Mouse (Mus musculus) liver, adult (tissue): Measurements from ENCODE around the gene Ttc6.

ENCODE experiments used
- GATA4 ChIP-seq: IDR thresholded peaks from 2 replicates; pipeline ENCODE4 v1.6.1; 2014; ENCODE audit warnings: mild to moderate bottlenecking, low read length; ENCODE audit not compliant: insufficient replicate concordance

Ttc6 gene

GRCm38 (mm10) chr12:57563909-57564308 is at the start of gene Ttc6:
TSS of gene Ttc6 (plus strand) at chr12:57564113.
- no peak for TF ChIP-seq GATA4

GRCm38 (mm10) chr12:57514552-57514951 is 49.4 kb upstream of the Ttc6 start:
- no peak for TF ChIP-seq GATA4

GRCm38 (mm10) chr12:57515702-57516377 is 48.1 kb upstream of the Ttc6 start:
- TF ChIP-seq GATA4: no peak

- TF ChIP-seq GATA4: no peak
These were observed 35.6 kb upstream of the Ttc6 start for GRCm38 (mm10) chr12:57528335-57528734.

- no peak for TF ChIP-seq GATA4
These were observed 33.4 kb upstream of the Ttc6 start for GRCm38 (mm10) chr12:57530474-57530873.

GRCm38 (mm10) chr12:57534517-57534878 is 29.4 kb upstream of the Ttc6 start:
- no peak for TF ChIP-seq GATA4

GRCm38 (mm10) chr12:57534879-57535611 is 28.9 kb upstream of the Ttc6 start:
- no peak for TF ChIP-seq GATA4

GRCm38 (mm10) chr12:57536056-57536908 is 27.6 kb upstream of the Ttc6 start:
- no peak for TF ChIP-seq GATA4

- no peak for TF ChIP-seq GATA4
These were observed 26.8 kb upstream of the Ttc6 start for GRCm38 (mm10) chr12:57536909-57537670.

- TF ChIP-seq GATA4: no peak
These were observed 25.9 kb upstream of the Ttc6 start for GRCm38 (mm10) chr12:57537791-57538587.

- TF ChIP-seq GATA4: no peak
These were observed 25.0 kb upstream of the Ttc6 start for GRCm38 (mm10) chr12:57538588-57539550.

GRCm38 (mm10) chr12:57539551-57539985 is 24.3 kb upstream of the Ttc6 start:
- TF ChIP-seq GATA4: no peak

GRCm38 (mm10) chr12:57541118-57541517 is 22.8 kb upstream of the Ttc6 start:
- TF ChIP-seq GATA4: no peak
